Mouse (Mus musculus) cerebellum, adult 2 months (tissue): ENCODE data around the gene Timd2. TPM values are rescaled to one million over a fixed set of nuclear protein-coding genes. Genes with fewer than 3 reads are reported as not detected.
"Not testable (repeated sequence)": the region's sequence is repeated elsewhere in the genome, so short reads cannot be mapped to it uniquely, and the experiment has no call there.

Experiments
- DNase-seq, 2 experiments: peaks; one replicate each; pipeline ENCODE4 v3.0.0; 2021
- H3K27ac ChIP-seq: fragments of 200-500 bp; 2 replicates; pipeline ENCODE4 v1.5.1; 2012; ENCODE audit warnings: low read length, control low read depth, inconsistent platforms; ENCODE audit not compliant: insufficient read depth
- H3K27me3 ChIP-seq: fragments of 200-500 bp; 2 replicates; pipeline ENCODE4 v1.6.1; 2012; ENCODE audit warnings: inconsistent platforms, mild to moderate bottlenecking, low read length, moderate library complexity; ENCODE audit not compliant: control insufficient read depth, insufficient read depth
- H3K4me1 ChIP-seq: fragments of 200-500 bp; 2 replicates; pipeline ENCODE4 v1.6.1; 2011; ENCODE audit warnings: low read length; ENCODE audit not compliant: control insufficient read depth, insufficient read depth
- H3K4me3 ChIP-seq: fragments of 200-500 bp; replicated peaks from 2 replicates; pipeline ENCODE3; 2011; ENCODE audit warnings: mild to moderate bottlenecking, low read depth, low read length, control low read depth; ENCODE audit not compliant: insufficient read depth
- CTCF ChIP-seq: fragments of 200-500 bp; IDR thresholded peaks from 2 replicates; pipeline ENCODE4 v1.5.1; 2011; ENCODE audit warnings: low read depth, mild to moderate bottlenecking, control low read depth, low read length, moderate library complexity, borderline replicate concordance; ENCODE audit not compliant: insufficient read depth
- POLR2A ChIP-seq: fragments of 200-500 bp; IDR thresholded peaks from 2 replicates; pipeline ENCODE4 v1.6.1; 2011; ENCODE audit warnings: low read length, control low read depth, borderline replicate concordance; ENCODE audit not compliant: insufficient read depth
- WGBS: fragments of 180-500 bp; shearing (Covaris S2); methylation state at CpG from one replicate; pipeline ENCODE4 v1.1.7; 2018; 5-methylcytosine and 5-hydroxymethylcytosine counted together
- polyA plus RNA-seq: library from polyadenylated mRNA; depleted of rRNA; stranded (reverse); fragments of >200 nt; gene quantifications from 2 replicates; pipeline ENCODE4 v1.2.3, GENCODE M21; 2012

The Timd2 gene
- polyA plus RNA-seq, 1 experiment = not detected

DNA sequence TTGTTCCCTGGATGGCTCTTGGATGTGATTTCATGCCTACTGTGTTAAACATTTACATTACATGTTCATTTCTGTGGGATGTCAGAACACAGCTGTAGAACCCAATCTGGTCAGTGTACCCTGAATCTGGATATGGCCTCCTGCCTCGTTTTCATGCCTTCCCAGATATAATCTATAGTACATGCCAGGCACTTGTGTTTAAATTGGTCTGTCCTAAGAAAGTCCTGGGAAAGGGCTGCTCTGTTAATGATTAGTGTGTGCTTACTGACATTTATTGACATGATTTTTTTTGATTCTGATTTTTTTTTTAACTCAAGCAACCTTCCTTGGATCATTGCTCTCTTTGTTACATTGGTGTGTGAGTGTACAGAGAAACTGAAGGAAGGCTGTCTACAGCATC is 27.8 kb upstream of the Timd2 start:
- DNase-seq = no peak
- Histone ChIP-seq H3K4me1 (no peaks in the 10 kb centered on the region), H3K27me3 (no peaks in the 10 kb centered on the region), H3K27ac (no peak overlapping the region), H3K4me3 (no peak overlapping the region)
- no peak for TF ChIP-seq CTCF
- no peak for TF ChIP-seq POLR2A
- 34% methylated on average over 1 of the region's 1 CpGs for WGBS

DNA sequence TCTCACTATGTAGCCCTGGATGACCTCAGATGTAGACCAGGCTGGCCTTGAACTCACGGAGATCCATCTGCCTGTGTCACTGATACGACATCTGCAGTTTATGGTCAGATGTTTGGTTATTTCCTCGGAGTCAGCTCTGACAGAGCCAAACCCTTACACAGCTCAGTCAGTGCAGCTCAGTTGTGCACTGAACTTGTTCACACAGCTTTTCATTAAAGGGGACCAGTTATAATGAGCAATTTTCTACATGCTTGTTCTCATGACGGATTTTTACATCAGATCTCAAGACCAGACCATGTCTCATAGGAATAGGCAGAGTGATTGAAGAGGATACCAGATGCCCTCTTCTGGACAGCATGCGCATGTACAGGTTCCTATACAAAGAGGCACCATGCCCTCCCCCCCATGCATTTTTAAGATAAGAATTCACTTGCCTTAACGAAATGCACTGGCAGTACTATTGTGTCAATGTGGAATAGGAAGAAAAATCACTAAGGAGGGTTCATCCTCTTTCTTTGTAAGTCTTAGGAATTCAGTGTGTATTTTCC is 26.5 kb upstream of the Timd2 start:
- no peaks in the 10 kb centered on the region for H3K4me1 ChIP-seq
- H3K27me3 ChIP-seq = no peaks in the 10 kb centered on the region
- peak in 1 of 2 experiments; percentile 1 for DNase-seq
- H3K27ac ChIP-seq = no peak overlapping the region
- H3K4me3 ChIP-seq = no peak overlapping the region
- WGBS = 54% methylated on average over 6 of the region's 6 CpGs
- TF ChIP-seq CTCF (no peak), POLR2A (no peak)

DNA sequence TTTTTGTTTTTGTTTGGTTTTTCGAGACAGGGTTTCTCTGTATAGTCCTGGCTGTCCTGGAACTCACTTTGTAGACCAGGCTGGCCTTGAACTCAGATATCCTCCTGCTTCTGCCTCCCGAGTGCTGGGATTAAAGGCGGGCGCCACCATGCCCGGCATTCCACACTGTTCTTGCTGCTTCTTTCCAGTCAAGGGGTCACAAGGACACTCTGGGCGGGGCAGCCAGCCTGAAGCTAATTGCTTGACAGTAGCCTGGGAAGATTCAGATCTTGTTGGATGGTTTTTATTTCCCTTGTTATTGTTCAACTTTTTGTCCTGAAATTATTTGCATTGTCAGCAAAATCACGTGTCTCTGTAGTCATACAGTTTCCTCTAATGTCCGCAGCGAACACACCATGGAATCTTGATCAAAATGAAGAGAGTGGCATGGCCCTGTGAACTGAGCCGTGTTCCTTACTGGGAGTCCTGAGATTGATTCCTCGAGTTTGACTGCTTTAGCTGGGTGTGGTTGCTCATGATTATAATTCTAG is 24.7 kb upstream of the Timd2 start:
- no peaks in the 10 kb centered on the region for H3K4me1 ChIP-seq
- 82% methylated on average over 11 of the region's 11 CpGs for WGBS
- no peak for DNase-seq
- no peaks in the 10 kb centered on the region for H3K27me3 ChIP-seq
- no peak overlapping the region for H3K27ac ChIP-seq
- no peak for TF ChIP-seq CTCF
- no peak for TF ChIP-seq POLR2A
- H3K4me3 ChIP-seq = no peak overlapping the region

DNA sequence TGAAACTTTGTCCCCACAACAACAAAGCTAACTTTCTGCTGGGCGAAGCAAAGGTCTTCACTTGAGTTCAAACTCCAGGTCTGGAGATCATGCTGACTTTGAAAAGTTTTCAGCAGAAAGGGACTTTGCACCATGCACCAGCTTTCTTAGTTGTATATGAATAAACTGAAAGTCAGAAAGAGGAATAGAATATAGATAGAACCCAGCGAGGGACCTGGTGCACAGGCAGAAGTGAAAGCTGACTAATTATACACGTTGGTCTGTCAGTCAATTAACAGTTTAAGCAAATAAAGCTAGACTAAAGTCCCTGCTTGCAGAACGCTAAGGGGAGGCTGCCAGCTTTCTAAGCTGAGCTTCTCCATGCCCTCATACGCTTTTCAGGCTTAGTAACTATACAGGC is 8.0 kb downstream of the Timd2 start:
- no peak overlapping the region for H3K27ac ChIP-seq
- H3K4me1 ChIP-seq = no peaks in the 10 kb centered on the region
- no peak for DNase-seq
- 85% methylated on average over 5 of the region's 5 CpGs for WGBS
- H3K27me3 ChIP-seq = no peaks in the 10 kb centered on the region
- no peak overlapping the region for H3K4me3 ChIP-seq
- no peak for TF ChIP-seq CTCF
- TF ChIP-seq POLR2A = no peak

DNA sequence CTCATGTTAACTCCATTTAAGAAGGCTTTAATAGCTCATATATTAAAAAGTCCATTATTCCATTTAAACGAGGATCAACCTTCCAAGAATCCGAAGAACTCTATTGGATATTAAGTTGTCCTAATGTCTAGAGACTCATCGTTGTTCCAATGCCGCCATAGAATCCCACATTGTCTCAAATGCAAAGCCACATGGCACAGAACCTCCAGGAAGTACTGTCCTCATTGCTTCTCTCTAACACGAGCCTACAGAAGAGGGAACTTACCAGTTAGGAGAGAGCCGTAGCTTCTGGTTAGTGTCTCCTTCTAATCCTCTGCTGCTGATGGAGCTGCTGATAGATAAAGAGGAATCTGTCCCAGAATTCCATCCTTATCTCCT is 8.6 kb downstream of the Timd2 start:
- no peaks in the 10 kb centered on the region for H3K4me1 ChIP-seq
- H3K27ac ChIP-seq = no peak overlapping the region
- 86% methylated on average over 6 of the region's 6 CpGs for WGBS
- H3K4me3 ChIP-seq = no peak overlapping the region
- no peaks in the 10 kb centered on the region for H3K27me3 ChIP-seq
- no peak for DNase-seq
- TF ChIP-seq CTCF (no peak), POLR2A (no peak)

DNA sequence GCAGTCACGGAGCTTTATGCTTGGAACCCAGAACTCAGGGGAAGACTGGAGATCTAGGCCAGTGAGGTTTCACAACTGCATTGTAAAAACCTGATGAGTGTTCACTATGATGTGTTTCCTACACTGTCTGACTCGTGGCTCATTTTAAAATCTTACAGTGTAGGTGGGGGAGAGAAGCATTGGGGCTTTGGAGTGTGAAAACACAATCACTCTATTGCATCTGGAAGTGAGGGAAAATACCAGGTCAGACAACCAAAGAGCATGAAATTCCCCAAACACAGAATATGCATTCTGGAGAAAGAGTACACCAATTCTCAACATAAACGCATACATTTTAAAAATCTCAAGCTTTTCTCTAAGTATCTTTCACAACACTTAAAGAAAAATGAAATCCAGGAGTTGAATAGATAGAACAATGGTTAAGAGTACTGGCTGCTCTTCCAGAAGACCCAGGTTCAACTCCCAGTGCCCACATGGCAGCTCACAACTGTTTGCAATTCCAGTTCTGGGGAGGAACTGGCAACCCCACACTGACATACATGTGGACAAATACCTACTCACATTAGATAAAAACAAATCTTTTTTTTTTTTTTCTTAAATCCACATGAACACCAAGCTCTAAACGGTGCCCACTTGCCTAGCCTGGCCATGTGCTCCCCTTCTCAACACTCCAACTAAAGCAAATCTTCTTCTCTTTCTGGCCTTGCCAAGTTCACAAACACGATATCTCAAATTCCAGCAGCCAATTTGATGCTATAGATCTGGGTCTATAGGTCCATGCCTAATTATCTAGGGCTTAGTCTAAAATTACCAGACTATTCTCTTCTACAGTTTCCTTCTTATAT is 9.2 kb downstream of the Timd2 start:
- TF ChIP-seq CTCF (no peak), POLR2A (no peak)
- no peaks in the 10 kb centered on the region for H3K4me1 ChIP-seq
- no peak overlapping the region for H3K27ac ChIP-seq
- 83% methylated on average over 5 of the region's 5 CpGs for WGBS
- DNase-seq = no peak
- H3K4me3 ChIP-seq = no peak overlapping the region
- H3K27me3 ChIP-seq = no peaks in the 10 kb centered on the region

DNA sequence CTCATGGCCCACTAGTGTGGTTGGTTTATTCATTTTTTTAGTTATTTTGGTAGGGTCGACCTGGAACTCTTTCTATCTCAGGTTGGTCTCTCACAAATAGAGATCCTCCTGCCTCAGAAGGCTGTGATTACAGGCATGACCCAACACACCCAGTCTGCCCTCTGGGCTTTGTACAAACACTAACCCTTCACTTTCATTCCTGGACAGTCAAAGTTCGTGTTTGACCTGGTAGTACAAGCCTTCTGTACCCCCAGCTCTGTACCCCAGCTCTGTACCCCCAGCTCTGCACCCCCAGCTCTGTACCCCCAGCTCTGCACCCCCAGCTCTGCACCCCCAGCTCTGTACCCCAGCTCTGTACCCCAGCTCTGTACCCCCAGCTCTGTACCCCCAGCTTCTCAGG is 11.0 kb downstream of the Timd2 start:
- H3K27ac ChIP-seq, H3K27me3 ChIP-seq, H3K4me3 ChIP-seq, H3K4me1 ChIP-seq, DNase-seq: not testable (repeated sequence)
- WGBS = 70% methylated on average over 2 of the region's 2 CpGs

DNA sequence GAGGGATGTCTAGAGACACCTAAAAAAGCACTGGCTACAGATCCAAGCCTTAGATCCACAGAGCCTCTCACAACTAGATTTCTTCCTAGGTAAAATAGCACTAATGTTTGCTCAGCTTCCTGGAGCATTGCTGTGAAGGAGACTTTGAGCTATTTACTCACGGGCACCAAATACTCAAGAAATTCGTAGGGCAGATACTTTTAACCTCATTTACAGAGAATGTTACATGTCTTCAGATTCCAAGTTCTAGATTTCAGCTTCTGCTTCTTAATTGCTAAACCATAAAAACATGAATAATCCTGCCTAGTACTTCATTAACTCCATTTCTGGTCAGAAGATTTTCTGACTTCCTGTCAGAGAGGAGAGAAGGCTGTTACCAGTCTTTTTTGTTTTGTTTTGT is 16.7 kb downstream of the Timd2 start:
- no peak for TF ChIP-seq CTCF
- no peak for TF ChIP-seq POLR2A
- H3K4me1 ChIP-seq = no peaks in the 10 kb centered on the region
- no peaks in the 10 kb centered on the region for H3K27me3 ChIP-seq
- 84% methylated on average over 2 of the region's 2 CpGs for WGBS
- no peak overlapping the region for H3K4me3 ChIP-seq
- DNase-seq = no peak
- H3K27ac ChIP-seq = no peak overlapping the region
